In genomic region chr16:29054423-29054822, GRCm38 (mm10) we compare ENCODE assay signal across 14 mouse cellular contexts.
A peak's percentile ranks its signal among the peaks of the same experiment; 100 is the strongest.
DNase-seq lines count a peak whose midpoint lies in the region; ATAC-seq and TF ChIP-seq lines count a peak whose summit lies in the region.
"Had no signal": no experiment of that assay in that cellular context is flagged by ENCODE, and none has a peak within 500 bp of the region (broad histone marks: within the 10 kb centered on the region; RNA-seq: fewer than 3 reads in every experiment).

No protein-coding gene starts in this region.

- no peaks in the 10 kb centered on the region for H3K9me3 ChIP-seq in intestine, embryonic 14.5 days (ENCODE audit: control insufficient read depth, low read length)
- no peaks in the 10 kb centered on the region for H3K9me3 ChIP-seq in intestine, postnatal 0 days (ENCODE audit: control insufficient read depth)
- no peaks in the 10 kb centered on the region for H3K9me3 ChIP-seq in hindbrain, embryonic 11.5 days (ENCODE audit: control insufficient read depth, low read length)
- no peaks in the 10 kb centered on the region for H3K9me3 ChIP-seq in midbrain, embryonic 16.5 days (replicated peaks; ENCODE audit: control insufficient read depth, low read length, poor library complexity, severe bottlenecking)
- H3K9me3 ChIP-seq in limb, embryonic 10.5 days (replicated peaks) = no peaks in the 10 kb centered on the region
- H3K9me3 ChIP-seq: heart, embryonic 15.5 days had no signal

- ATAC-seq in intestine, embryonic 14.5 days (replicated peaks; ENCODE audit: low FRiP score, low TSS enrichment, low read depth) = 0 out of 2 replicates have a peak, but pooled peaks have one; percentile 23
- ATAC-seq in intestine, postnatal 0 days = no peak
- ATAC-seq in hindbrain, embryonic 11.5 days (ENCODE audit: low FRiP score) = peak; percentile 27; the same call in 1 of the 2 replicates
- ATAC-seq in midbrain, embryonic 16.5 days = peak; percentile 84
- ATAC-seq in megakaryocyte-erythroid progenitor cell, adult 5-6 weeks (replicated peaks; ENCODE audit: low FRiP score, low TSS enrichment, poor library complexity, severe bottlenecking) = no peak
- ATAC-seq: Patski had no signal

- H3K27ac ChIP-seq in intestine, embryonic 14.5 days (ENCODE audit: low read depth) = no peak overlapping the region; the same call in 1 of the 2 replicates
- no peak overlapping the region for H3K27ac ChIP-seq in intestine, postnatal 0 days (ENCODE audit: low read depth, low read length)
- no peak overlapping the region for H3K27ac ChIP-seq in hindbrain, embryonic 11.5 days (ENCODE audit: low read depth, low read length)
- H3K27ac ChIP-seq in midbrain, embryonic 16.5 days (ENCODE audit: low read length) = no peak overlapping the region
- no peak overlapping the region for H3K27ac ChIP-seq in limb, embryonic 10.5 days
- H3K27ac ChIP-seq: heart, embryonic 15.5 days; kidney, postnatal 0 days; liver, embryonic 14.5 days; macrophage had no signal

- no peak for DNase-seq in intestine, embryonic 14.5 days (ENCODE audit: low spot score)
- DNase-seq in embryo, embryonic 9.5 days (ENCODE audit: extremely low spot score) = peak; percentile 8
- DNase-seq in hindbrain, embryonic 11.5 days (ENCODE audit: low spot score) = peak; percentile 37
- DNase-seq in frontal cortex, postnatal 36 days (ENCODE audit: low spot score in 2 of 2) = no peak
- DNase-seq in limb, embryonic 10.5 days (ENCODE audit: low spot score) = no peak
- DNase-seq: cerebellum, postnatal 36 days had no signal

- no peak for TF ChIP-seq CTCF in intestine, postnatal 0 days (IDR thresholded peaks at IDR 0.05; ENCODE audit: low read depth)

- no peak overlapping the region for H3K9ac ChIP-seq in intestine, embryonic 14.5 days (ENCODE audit: low read length)
- H3K9ac ChIP-seq in intestine, postnatal 0 days (ENCODE audit: low read depth, low read length) = no peak overlapping the region
- H3K9ac ChIP-seq in hindbrain, embryonic 11.5 days (ENCODE audit: low read depth, low read length) = 0 out of 2 replicates have a peak overlapping the region, but pooled peaks have one; percentile 21
- 0 out of 2 replicates have a peak overlapping the region, but pooled peaks have one; percentile 21 for H3K9ac ChIP-seq in midbrain, embryonic 16.5 days (ENCODE audit: low read depth, low read length)
- H3K9ac ChIP-seq: heart, embryonic 15.5 days; liver, embryonic 14.5 days had no signal

- H3K27me3 ChIP-seq in intestine, embryonic 14.5 days (replicated peaks; ENCODE audit: control insufficient read depth, insufficient read depth, low read length) = no peaks in the 10 kb centered on the region
- H3K27me3 ChIP-seq in intestine, postnatal 0 days (replicated peaks; ENCODE audit: control insufficient read depth, insufficient read depth, low read length) = no peaks in the 10 kb centered on the region
- H3K27me3 ChIP-seq in hindbrain, embryonic 11.5 days (ENCODE audit: control insufficient read depth, insufficient read depth, low read length) = no peaks in the 10 kb centered on the region
- H3K27me3 ChIP-seq in midbrain, embryonic 16.5 days (ENCODE audit: control insufficient read depth, insufficient read depth, low read depth, low read length) = no peaks in the 10 kb centered on the region
- no peaks in the 10 kb centered on the region for H3K27me3 ChIP-seq in limb, embryonic 10.5 days (ENCODE audit: low read depth, poor library complexity, severe bottlenecking)
- H3K27me3 ChIP-seq: heart, embryonic 15.5 days had no signal

- H3K4me2 ChIP-seq in intestine, embryonic 14.5 days (ENCODE audit: low read length) = no peak overlapping the region
- no peak overlapping the region for H3K4me2 ChIP-seq in intestine, postnatal 0 days (replicated peaks; ENCODE audit: low read depth)
- H3K4me2 ChIP-seq in hindbrain, embryonic 11.5 days (replicated peaks; ENCODE audit: low read depth, low read length) = no peak overlapping the region
- peak overlapping the region; percentile 48 for H3K4me2 ChIP-seq in midbrain, embryonic 16.5 days (ENCODE audit: low read length)
- H3K4me2 ChIP-seq: heart, embryonic 15.5 days had no signal

- H3K36me3 ChIP-seq in intestine, embryonic 14.5 days (ENCODE audit: control insufficient read depth, insufficient read depth, low read length) = no peaks in the 10 kb centered on the region
- H3K36me3 ChIP-seq in intestine, postnatal 0 days (ENCODE audit: control insufficient read depth, insufficient read depth) = no peaks in the 10 kb centered on the region
- H3K36me3 ChIP-seq in hindbrain, embryonic 11.5 days (ENCODE audit: control insufficient read depth, insufficient read depth, low read length) = no peaks in the 10 kb centered on the region
- no peaks in the 10 kb centered on the region for H3K36me3 ChIP-seq in midbrain, embryonic 16.5 days (ENCODE audit: control insufficient read depth, insufficient read depth, low read length)
- no peaks in the 10 kb centered on the region for H3K36me3 ChIP-seq in limb, embryonic 10.5 days
- H3K36me3 ChIP-seq: heart, embryonic 15.5 days had no signal

- no peak overlapping the region for H3K4me3 ChIP-seq in intestine, embryonic 14.5 days (ENCODE audit: low read depth, low read length)
- no peak overlapping the region for H3K4me3 ChIP-seq in intestine, postnatal 0 days (ENCODE audit: low read depth, low read length)
- H3K4me3 ChIP-seq in hindbrain, embryonic 11.5 days (ENCODE audit: low read depth, low read length) = no peak overlapping the region
- peak overlapping the region; percentile 15; the same call in 1 of the 2 replicates for H3K4me3 ChIP-seq in midbrain, embryonic 16.5 days (ENCODE audit: low read depth, low read length)
- no peak overlapping the region for H3K4me3 ChIP-seq in limb, embryonic 10.5 days
- H3K4me3 ChIP-seq: heart, embryonic 15.5 days had no signal

- 57% methylated on average over 8 of the region's 8 CpGs for WGBS in intestine, embryonic 14.5 days
- 62% methylated on average over 8 of the region's 8 CpGs for WGBS in intestine, postnatal 0 days
- 26% methylated on average over 8 of the region's 8 CpGs for WGBS in hindbrain, embryonic 11.5 days
- 5% methylated on average over 8 of the region's 8 CpGs for WGBS in midbrain, embryonic 16.5 days
- WGBS in limb, embryonic 10.5 days = 55% methylated on average over 8 of the region's 8 CpGs

- H3K4me1 ChIP-seq in intestine, embryonic 14.5 days (replicated peaks; ENCODE audit: control insufficient read depth, insufficient read depth, low read length) = no peaks in the 10 kb centered on the region
- H3K4me1 ChIP-seq in intestine, postnatal 0 days (replicated peaks; ENCODE audit: control insufficient read depth, insufficient read depth, low read length) = no peaks in the 10 kb centered on the region
- H3K4me1 ChIP-seq in hindbrain, embryonic 11.5 days (replicated peaks; ENCODE audit: control insufficient read depth, insufficient read depth, low read length) = no peaks in the 10 kb centered on the region
- peaks cover 4% of the 10 kb centered on the region; the same call in 1 of the 2 replicates for H3K4me1 ChIP-seq in midbrain, embryonic 16.5 days (ENCODE audit: control insufficient read depth, insufficient read depth, low read length)
- H3K4me1 ChIP-seq in limb, embryonic 10.5 days = no peaks in the 10 kb centered on the region
- H3K4me1 ChIP-seq: heart, embryonic 15.5 days had no signal

Comparison
In these comparisons a context has a peak if more than half of its experiments do, and no peak if none do; other contexts are left out.
1. ATAC-seq: peak in intestine, embryonic 14.5 days (single experiment), hindbrain, embryonic 11.5 days (single experiment) and midbrain, embryonic 16.5 days (single experiment); none in intestine, postnatal 0 days (single experiment) and megakaryocyte-erythroid progenitor cell, adult 5-6 weeks (single experiment).
2. DNase-seq: peak in embryo, embryonic 9.5 days (single experiment) and hindbrain, embryonic 11.5 days (single experiment); none in intestine, embryonic 14.5 days (single experiment), frontal cortex, postnatal 36 days (0 of 2) and limb, embryonic 10.5 days (single experiment).
3. H3K9ac ChIP-seq: peak in hindbrain, embryonic 11.5 days (single experiment) and midbrain, embryonic 16.5 days (single experiment); none in intestine, embryonic 14.5 days (single experiment) and intestine, postnatal 0 days (single experiment).